Mouse (Mus musculus): Measurements from ENCODE around the gene Zfp276. TPM values are rescaled to one million over a fixed set of nuclear protein-coding genes. Genes with fewer than 3 reads are reported as not detected.
A peak's percentile ranks its signal among the peaks of the same experiment; 100 is the strongest.
"Not testable (repeated sequence)": the region's sequence is repeated elsewhere in the genome, so short reads cannot be mapped to it uniquely, and the experiment has no call there.

The Zfp276 gene
- total RNA-seq, 1 experiment: 14.8 TPM

DNA sequence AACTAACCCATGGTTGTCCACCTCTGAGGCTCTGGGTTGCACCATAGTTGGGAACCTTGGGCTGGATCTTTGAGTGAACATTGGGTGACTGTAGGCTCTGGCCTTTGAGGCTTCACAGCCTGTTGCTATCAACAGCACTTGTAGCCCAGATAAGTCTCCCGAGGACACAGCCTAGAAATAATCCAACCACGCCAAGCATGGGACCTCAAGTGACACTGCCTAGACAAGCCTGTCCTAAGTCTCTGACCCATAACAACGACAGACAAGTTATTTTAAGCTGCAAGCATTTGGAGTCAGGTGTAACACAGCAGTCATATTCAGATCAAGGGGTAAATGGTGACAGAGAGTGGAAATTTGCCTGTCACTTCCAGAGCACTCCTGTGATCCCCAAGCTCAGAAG is 38.6 kb upstream of the Zfp276 start:
- no peak overlapping the region for H3K27ac ChIP-seq (ENCODE audit: insufficient read depth, low read depth, low read length, poor library complexity, severe bottlenecking)
- H3K9ac ChIP-seq (ENCODE audit: insufficient read depth, low read depth, low read length, poor library complexity, severe bottlenecking): no peak overlapping the region
- peaks cover 2 to 3% of the 10 kb centered on the region in 2 experiments; a peak in 2 of 4 replicates for H3K4me1 ChIP-seq (ENCODE audit: control insufficient read depth in 2 of 2, insufficient read depth in 2 of 2, low read length in 2 of 2, poor library complexity in 1 of 2)
- no peaks in the 10 kb centered on the region for H3K9me3 ChIP-seq (ENCODE audit: control insufficient read depth, insufficient read depth, low read depth, low read length)
- no peaks in the 10 kb centered on the region; the same call in 1 of the 2 replicates for H3K36me3 ChIP-seq (ENCODE audit: control insufficient read depth, insufficient read depth, low read length, poor library complexity, severe bottlenecking)
- no peak for TF ChIP-seq CHD2 (IDR thresholded peaks at IDR 0.05; ENCODE audit: low read depth, low read length)
- TF ChIP-seq HCFC1 (IDR thresholded peaks at IDR 0.05; ENCODE audit: borderline replicate concordance, insufficient read depth, low read length): no peak
- TF ChIP-seq ZNF384 (IDR thresholded peaks at IDR 0.05; ENCODE audit: low read depth, low read length): no peak
- no peak for TF ChIP-seq MAFK (IDR thresholded peaks at IDR 0.05; ENCODE audit: insufficient read depth, low read depth, low read length)
- no peak for TF ChIP-seq ZC3H11A (IDR thresholded peaks at IDR 0.05; ENCODE audit: borderline replicate concordance, low read depth, low read length)
- in situ Hi-C loops (cut with MboI; ENCODE audit: low sequenced_read_pairs in 2 of 2, unreplicated experiment in 2 of 2): no loop called here
- H3K4me3 ChIP-seq (ENCODE audit: insufficient read depth in 1 of 2, low read depth in 1 of 2, low read length in 2 of 2, poor library complexity in 1 of 2, severe bottlenecking in 1 of 2): no peak overlapping the region
- no peak for DNase-seq (ENCODE audit: low read depth, low spot score)

- Histone ChIP-seq H3K36me3 (ENCODE audit: control insufficient read depth, insufficient read depth, low read length, poor library complexity, severe bottlenecking) (no peaks in the 10 kb centered on the region), H3K4me1 (ENCODE audit: control insufficient read depth in 2 of 2, insufficient read depth in 2 of 2, low read length in 2 of 2, poor library complexity in 1 of 2) (peaks cover 2 to 3% of the 10 kb centered on the region in 2 experiments; a peak in 2 of 4 replicates), H3K4me3 (ENCODE audit: insufficient read depth in 1 of 2, low read depth in 1 of 2, low read length in 2 of 2, poor library complexity in 1 of 2, severe bottlenecking in 1 of 2) (no peak overlapping the region), H3K9ac (ENCODE audit: insufficient read depth, low read depth, low read length, poor library complexity, severe bottlenecking) (no peak overlapping the region), H3K9me3 (ENCODE audit: control insufficient read depth, insufficient read depth, low read depth, low read length) (no peaks in the 10 kb centered on the region), H3K27ac (ENCODE audit: insufficient read depth, low read depth, low read length, poor library complexity, severe bottlenecking) (no peak overlapping the region)
- TF ChIP-seq ZC3H11A (IDR thresholded peaks at IDR 0.05; ENCODE audit: borderline replicate concordance, low read depth, low read length): no peak
- TF ChIP-seq ZNF384 (IDR thresholded peaks at IDR 0.05; ENCODE audit: low read depth, low read length): no peak
- in situ Hi-C loops (cut with MboI; ENCODE audit: low sequenced_read_pairs in 2 of 2, unreplicated experiment in 2 of 2): no loop called here
- DNase-seq (ENCODE audit: low read depth, low spot score): no peak
These were observed 33.1 kb upstream of the Zfp276 start for GRCm38 (mm10) chr8:123220917-123221316.

DNA sequence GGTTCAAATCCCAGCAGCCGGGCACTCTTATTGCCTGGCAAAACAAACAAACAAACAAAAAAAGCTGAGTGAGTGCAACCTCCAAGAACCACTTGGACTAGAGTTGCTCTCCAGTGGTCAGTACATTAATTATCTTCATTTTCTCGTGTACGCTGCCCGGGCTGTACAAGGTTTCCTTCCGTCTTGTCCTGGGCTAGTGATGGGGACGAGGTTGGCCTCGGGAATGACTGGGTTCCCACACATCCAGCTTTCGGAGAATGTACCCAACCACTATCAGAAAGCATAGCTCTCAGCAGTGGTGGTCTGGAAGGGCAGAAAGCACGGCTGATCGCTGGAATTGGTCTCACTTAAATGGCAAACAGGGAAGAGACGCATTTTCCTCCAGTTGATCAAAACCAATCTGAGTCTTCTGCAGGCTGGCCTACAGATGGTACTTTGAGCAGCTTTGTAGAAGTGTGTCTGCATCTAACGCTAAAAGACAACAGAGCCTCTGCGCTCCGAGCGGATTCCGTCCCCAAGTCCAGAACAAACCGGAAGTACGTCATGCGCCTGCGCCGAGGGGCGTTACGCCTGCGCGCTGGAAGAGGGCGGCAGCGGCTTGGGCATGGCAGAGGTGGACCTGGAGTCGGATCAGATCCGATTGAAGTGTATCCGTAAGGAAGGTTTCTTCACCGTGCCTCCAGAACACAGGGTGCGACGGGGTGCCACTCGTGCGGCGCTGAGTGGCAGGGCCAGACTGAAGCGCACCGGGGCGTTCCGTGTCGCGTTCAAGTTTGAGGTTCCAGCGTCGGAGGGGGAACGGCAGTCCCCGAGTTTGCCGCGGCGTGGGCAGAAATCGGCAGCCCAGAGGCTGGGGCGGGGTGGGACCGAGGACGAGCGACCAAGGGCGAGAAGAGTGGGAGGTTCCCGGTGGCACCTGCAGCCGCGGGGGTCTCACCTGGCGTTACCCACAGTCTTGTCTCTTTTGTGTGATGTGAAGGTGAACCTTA is 29.4 kb upstream of the Zfp276 start, which contains the start of gene Cdk10:
Cdk10 (plus strand) TSS at position 565 of the 989 bp plus-strand sequence.
- peak within 1 kb of the TSS; percentile 94 for H3K9ac ChIP-seq (ENCODE audit: insufficient read depth, low read depth, low read length, poor library complexity, severe bottlenecking)
- H3K27ac ChIP-seq (ENCODE audit: insufficient read depth, low read depth, low read length, poor library complexity, severe bottlenecking): 0 out of 2 replicates have a peak within 1 kb of the TSS, but pooled peaks have one; percentile 15
- H3K4me3 ChIP-seq (ENCODE audit: insufficient read depth in 1 of 2, low read depth in 1 of 2, low read length in 2 of 2, poor library complexity in 1 of 2, severe bottlenecking in 1 of 2): peak within 1 kb of the TSS; percentile 85 to 90
- in situ Hi-C loops (cut with MboI; ENCODE audit: low sequenced_read_pairs in 2 of 2, unreplicated experiment in 2 of 2): no loop called here
- no peaks in the 10 kb centered on the region for H3K9me3 ChIP-seq (ENCODE audit: control insufficient read depth, insufficient read depth, low read depth, low read length)
- DNase-seq (ENCODE audit: low read depth, low spot score): peak; percentile 87
- TF ChIP-seq HCFC1 (IDR thresholded peaks at IDR 0.05; ENCODE audit: borderline replicate concordance, insufficient read depth, low read length) (peak; percentile 77; the same call in 1 of the 2 replicates), ZC3H11A (IDR thresholded peaks at IDR 0.05; ENCODE audit: borderline replicate concordance, low read depth, low read length) (no peak)
- peaks cover 0 to 2% of the 10 kb centered on the region in 2 experiments; a peak in 1 of 4 replicates for H3K4me1 ChIP-seq (ENCODE audit: control insufficient read depth in 2 of 2, insufficient read depth in 2 of 2, low read length in 2 of 2, poor library complexity in 1 of 2)
- peaks cover 14% of the 10 kb centered on the region for H3K36me3 ChIP-seq (ENCODE audit: control insufficient read depth, insufficient read depth, low read length, poor library complexity, severe bottlenecking)

GRCm38 (mm10) chr8:123228416-123228815 is 25.6 kb upstream of the Zfp276 start:
- Histone ChIP-seq H3K4me3 (ENCODE audit: insufficient read depth in 1 of 2, low read depth in 1 of 2, low read length in 2 of 2, poor library complexity in 1 of 2, severe bottlenecking in 1 of 2) (no peak overlapping the region), H3K9me3 (ENCODE audit: control insufficient read depth, insufficient read depth, low read depth, low read length) (no peaks in the 10 kb centered on the region), H3K9ac (ENCODE audit: insufficient read depth, low read depth, low read length, poor library complexity, severe bottlenecking) (no peak overlapping the region), H3K27ac (ENCODE audit: insufficient read depth, low read depth, low read length, poor library complexity, severe bottlenecking) (no peak overlapping the region), H3K4me1 (ENCODE audit: control insufficient read depth in 2 of 2, insufficient read depth in 2 of 2, low read length in 2 of 2, poor library complexity in 1 of 2) (peaks cover 2 to 10% of the 10 kb centered on the region in 2 experiments; a peak in 3 of 4 replicates), H3K36me3 (ENCODE audit: control insufficient read depth, insufficient read depth, low read length, poor library complexity, severe bottlenecking) (peaks cover 20% of the 10 kb centered on the region)
- in situ Hi-C loops (cut with MboI; ENCODE audit: low sequenced_read_pairs in 2 of 2, unreplicated experiment in 2 of 2): no loop called here
- no peak for TF ChIP-seq MAFK (IDR thresholded peaks at IDR 0.05; ENCODE audit: insufficient read depth, low read depth, low read length)
- no peak for TF ChIP-seq HCFC1 (IDR thresholded peaks at IDR 0.05; ENCODE audit: borderline replicate concordance, insufficient read depth, low read length)
- no peak for TF ChIP-seq CHD2 (IDR thresholded peaks at IDR 0.05; ENCODE audit: low read depth, low read length)
- TF ChIP-seq ZNF384 (IDR thresholded peaks at IDR 0.05; ENCODE audit: low read depth, low read length): no peak
- no peak for TF ChIP-seq ZC3H11A (IDR thresholded peaks at IDR 0.05; ENCODE audit: borderline replicate concordance, low read depth, low read length)
- no peak for DNase-seq (ENCODE audit: low read depth, low spot score)

DNA sequence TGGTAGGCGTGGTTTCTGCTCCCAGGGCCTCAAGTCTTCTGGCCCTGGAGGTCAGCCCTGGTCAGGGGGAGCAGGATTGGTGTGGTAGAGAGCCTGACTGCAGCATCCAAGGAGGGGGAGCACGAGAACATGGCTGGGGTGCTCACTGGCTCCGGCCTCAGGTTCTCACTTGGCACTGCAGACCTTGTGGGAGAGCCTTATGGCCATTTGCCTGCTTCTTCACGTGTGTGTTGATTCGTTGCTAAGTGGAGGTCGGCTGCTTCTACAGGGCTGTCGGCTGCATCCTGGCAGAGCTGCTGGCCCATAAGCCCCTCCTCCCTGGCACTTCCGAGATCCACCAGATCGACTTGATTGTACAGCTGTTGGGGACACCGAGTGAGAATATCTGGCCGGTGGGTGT is 23.7 kb upstream of the Zfp276 start:
- in situ Hi-C loops (cut with MboI; ENCODE audit: low sequenced_read_pairs in 2 of 2, unreplicated experiment in 2 of 2); H3K27ac ChIP-seq (ENCODE audit: insufficient read depth, low read depth, low read length, poor library complexity, severe bottlenecking); H3K9ac ChIP-seq (ENCODE audit: insufficient read depth, low read depth, low read length, poor library complexity, severe bottlenecking); H3K9me3 ChIP-seq (ENCODE audit: control insufficient read depth, insufficient read depth, low read depth, low read length); H3K4me3 ChIP-seq (ENCODE audit: insufficient read depth in 1 of 2, low read depth in 1 of 2, low read length in 2 of 2, poor library complexity in 1 of 2, severe bottlenecking in 1 of 2); DNase-seq (ENCODE audit: low read depth, low spot score): not testable (repeated sequence)
- H3K36me3 ChIP-seq (ENCODE audit: control insufficient read depth, insufficient read depth, low read length, poor library complexity, severe bottlenecking): peaks cover 20% of the 10 kb centered on the region
- peaks cover 0 to 21% of the 10 kb centered on the region in 2 experiments; a peak in 2 of 4 replicates for H3K4me1 ChIP-seq (ENCODE audit: control insufficient read depth in 2 of 2, insufficient read depth in 2 of 2, low read length in 2 of 2, poor library complexity in 1 of 2)
